Mouse (Mus musculus) MEL (cell line): ENCODE results near the gene Plekhb2. TPM values are rescaled to one million over a fixed set of nuclear protein-coding genes. Genes with fewer than 3 reads are reported as not detected.
A peak's percentile ranks its signal among the peaks of the same experiment; 100 is the strongest.

ENCODE experiments used
- DNase-seq: peaks from one replicate; pipeline ENCODE4 v3.0.0; 2011; ENCODE audit warnings: low read depth, low spot score
- H3K27ac ChIP-seq: 2 replicates; pipeline ENCODE4 v1.5.1; 2012; ENCODE audit warnings: low read depth, mild to moderate bottlenecking, control low read depth, low read length, moderate library complexity; ENCODE audit not compliant: control insufficient read depth
- H3K27me3 ChIP-seq, 2 experiments: fragments of 150-350 bp in 1 of 2; sonication (generic) in 1 of 2; 2 replicates each; pipeline ENCODE4 v1.6.1; 2012; ENCODE audit warnings: low read length in 2 of 2, mild to moderate bottlenecking in 2 of 2, improper control_type of control experiment in 1 of 2, moderate library complexity in 1 of 2; ENCODE audit not compliant: insufficient read depth in 2 of 2, control insufficient read depth in 1 of 2
- H3K36me3 ChIP-seq, 2 experiments: 2 replicates each; pipeline ENCODE4 v1.6.1; 2012 to 2014; ENCODE audit warnings: low read length in 2 of 2, improper control_type of control experiment in 1 of 2, inconsistent platforms in 1 of 2, mild to moderate bottlenecking in 1 of 2; ENCODE audit not compliant: insufficient read depth in 2 of 2, control insufficient read depth in 1 of 2
- H3K4me1 ChIP-seq, 2 experiments: fragments of 150-350 bp in 1 of 2; sonication (generic) in 1 of 2; 2 replicates each; pipeline ENCODE4 v1.6.1; 2012; ENCODE audit warnings: low read length in 2 of 2, improper control_type of control experiment in 1 of 2, mild to moderate bottlenecking in 1 of 2; ENCODE audit not compliant: insufficient read depth in 2 of 2, control insufficient read depth in 1 of 2
- H3K4me3 ChIP-seq, 2 experiments: fragments of 150-350 bp in 1 of 2; sonication (generic) in 1 of 2; 2 replicates each; pipeline ENCODE4 v1.5.1; 2012; ENCODE audit warnings: low read depth in 2 of 2, low read length in 2 of 2, mild to moderate bottlenecking in 2 of 2, moderate library complexity in 2 of 2, control low read depth in 1 of 2, improper control_type of control experiment in 1 of 2; ENCODE audit not compliant: control insufficient read depth in 1 of 2, insufficient read depth in 1 of 2
- H3K79me2 ChIP-seq: 2 replicates; pipeline ENCODE4 v1.6.1; 2012; ENCODE audit warnings: mild to moderate bottlenecking, low read length, moderate library complexity; ENCODE audit not compliant: control insufficient read depth, poor library complexity, insufficient read depth
- H3K9ac ChIP-seq: 2 replicates; pipeline ENCODE4 v1.6.1; 2012; ENCODE audit warnings: low read depth, mild to moderate bottlenecking, control low read depth, low read length, moderate library complexity; ENCODE audit not compliant: control insufficient read depth, poor library complexity, severe bottlenecking
- H3K9me3 ChIP-seq: fragments of 150-350 bp; sonication (generic); replicated peaks from 2 replicates; pipeline ENCODE4 v1.6.1; 2012; ENCODE audit warnings: mild to moderate bottlenecking, low read length, improper control_type of control experiment, moderate library complexity; ENCODE audit not compliant: insufficient read depth
- CHD1 ChIP-seq: IDR thresholded peaks from 2 replicates; pipeline ENCODE4 v1.6.1; 2012; ENCODE audit warnings: low read depth, mild to moderate bottlenecking, inconsistent platforms, low read length, improper control_type of control experiment
- E2F4 ChIP-seq: IDR thresholded peaks from 2 replicates; pipeline ENCODE4 v1.6.1; 2011; ENCODE audit warnings: low read depth, low read length, improper control_type of control experiment, borderline replicate concordance
- ELF1 ChIP-seq: IDR thresholded peaks from 2 replicates; pipeline ENCODE4 v1.6.1; 2014; ENCODE audit warnings: low read depth, mild to moderate bottlenecking, inconsistent platforms, low read length, improper control_type of control experiment, moderate library complexity
- ETS1 ChIP-seq: IDR thresholded peaks from 2 replicates; pipeline ENCODE4 v1.6.1; 2012; ENCODE audit warnings: low read depth, mild to moderate bottlenecking, inconsistent platforms, low read length, improper control_type of control experiment, moderate library complexity
- MAFK ChIP-seq: IDR thresholded peaks from 2 replicates; pipeline ENCODE4 v1.6.1; 2011; ENCODE audit warnings: low read depth, mild to moderate bottlenecking, low read length, improper control_type of control experiment, borderline replicate concordance
- MAX ChIP-seq: IDR thresholded peaks from 2 replicates; pipeline ENCODE4 v1.6.1; 2011; ENCODE audit warnings: low read length, improper control_type of control experiment
- MEF2A ChIP-seq: IDR thresholded peaks from 2 replicates; pipeline ENCODE4 v1.6.1; 2014; ENCODE audit warnings: low read depth, mild to moderate bottlenecking, inconsistent platforms, low read length, improper control_type of control experiment; ENCODE audit not compliant: poor library complexity, insufficient replicate concordance, severe bottlenecking; ENCODE audit errors: extremely low read depth
- MXI1 ChIP-seq: IDR thresholded peaks from 2 replicates; pipeline ENCODE4 v1.6.1; 2011; ENCODE audit warnings: mild to moderate bottlenecking, low read depth, low read length, improper control_type of control experiment
- MYC ChIP-seq: IDR thresholded peaks from 2 replicates; pipeline ENCODE4 v1.6.1; 2011; ENCODE audit warnings: low read depth, mild to moderate bottlenecking, low read length, improper control_type of control experiment, moderate library complexity
- NRF1 ChIP-seq: IDR thresholded peaks from 2 replicates; pipeline ENCODE4 v1.6.1; 2014; ENCODE audit warnings: low read depth, mild to moderate bottlenecking, inconsistent platforms, low read length, improper control_type of control experiment, moderate library complexity; ENCODE audit not compliant: poor library complexity, insufficient read depth, severe bottlenecking
- POLR2A ChIP-seq, 2 experiments: IDR thresholded peaks; 2 replicates each; pipeline ENCODE4 v1.6.1; 2011 to 2012; ENCODE audit warnings: low read length in 2 of 2, mild to moderate bottlenecking in 2 of 2, control low read depth in 1 of 2, improper control_type of control experiment in 1 of 2, low read depth in 1 of 2, moderate library complexity in 1 of 2; ENCODE audit not compliant: control insufficient read depth in 1 of 2, insufficient read depth in 1 of 2, poor library complexity in 1 of 2
- POLR2AphosphoS2 ChIP-seq: IDR thresholded peaks from 2 replicates; pipeline ENCODE4 v1.6.1; 2011; ENCODE audit warnings: low read length, improper control_type of control experiment
- RCOR1 ChIP-seq: IDR thresholded peaks from 2 replicates; pipeline ENCODE4 v1.6.1; 2012; ENCODE audit warnings: low read depth, mild to moderate bottlenecking, inconsistent platforms, low read length, improper control_type of control experiment
- SIN3A ChIP-seq: IDR thresholded peaks from 2 replicates; pipeline ENCODE4 v1.6.1; 2012; ENCODE audit warnings: low read length, improper control_type of control experiment, inconsistent platforms
- SMC3 ChIP-seq: IDR thresholded peaks from 2 replicates; pipeline ENCODE4 v1.6.1; 2011; ENCODE audit warnings: low read depth, low read length, improper control_type of control experiment
- UBTF ChIP-seq: IDR thresholded peaks from 2 replicates; pipeline ENCODE4 v1.6.1; 2012; ENCODE audit warnings: low read depth, mild to moderate bottlenecking, inconsistent platforms, low read length, improper control_type of control experiment, moderate library complexity, borderline replicate concordance; ENCODE audit not compliant: insufficient read depth
- USF1 ChIP-seq: IDR thresholded peaks from 2 replicates; pipeline ENCODE4 v1.6.1; 2014; ENCODE audit warnings: low read depth, mild to moderate bottlenecking, inconsistent platforms, low read length, improper control_type of control experiment, moderate library complexity
- USF2 ChIP-seq, 2 experiments: IDR thresholded peaks; 2 replicates each; pipeline ENCODE4 v1.6.1; 2011 to 2012; ENCODE audit warnings: improper control_type of control experiment in 2 of 2, low read length in 2 of 2, borderline replicate concordance in 1 of 2, inconsistent platforms in 1 of 2, low read depth in 1 of 2, mild to moderate bottlenecking in 1 of 2; ENCODE audit not compliant: insufficient read depth in 1 of 2
- ZKSCAN1 ChIP-seq: IDR thresholded peaks from 2 replicates; pipeline ENCODE4 v1.6.1; 2012; ENCODE audit warnings: low read depth, mild to moderate bottlenecking, inconsistent platforms, low read length, improper control_type of control experiment, moderate library complexity
- ZMIZ1 ChIP-seq: IDR thresholded peaks from 2 replicates; pipeline ENCODE4 v1.6.1; 2012; ENCODE audit warnings: low read depth, mild to moderate bottlenecking, inconsistent platforms, low read length, improper control_type of control experiment, moderate library complexity
- polyA plus RNA-seq, 2 experiments: library from polyadenylated mRNA; stranded (reverse) in 1 of 2; unstranded in 1 of 2; fragments of >175 nt in 1 of 2; fragments of >200 nt in 1 of 2; gene quantifications; 2 replicates each; pipeline versions ENCODE4 v1.2.1 to v1.2.4; 2012; ENCODE audit warnings: low replicate concordance in 2 of 2, low read depth in 1 of 2; ENCODE audit not compliant: insufficient read length in 2 of 2, insufficient read depth in 1 of 2, missing spikeins in 1 of 2
- total RNA-seq: library from RNA; depleted of rRNA; stranded (reverse); fragments of 300-350 nt; gene quantifications from 2 replicates; pipeline ENCODE4 v1.2.3, GENCODE M21; 2012

The Plekhb2 gene
- total and polyA plus RNA-seq, 3 experiments = 16.8 to 22.2 TPM; not detected in 1

DNA sequence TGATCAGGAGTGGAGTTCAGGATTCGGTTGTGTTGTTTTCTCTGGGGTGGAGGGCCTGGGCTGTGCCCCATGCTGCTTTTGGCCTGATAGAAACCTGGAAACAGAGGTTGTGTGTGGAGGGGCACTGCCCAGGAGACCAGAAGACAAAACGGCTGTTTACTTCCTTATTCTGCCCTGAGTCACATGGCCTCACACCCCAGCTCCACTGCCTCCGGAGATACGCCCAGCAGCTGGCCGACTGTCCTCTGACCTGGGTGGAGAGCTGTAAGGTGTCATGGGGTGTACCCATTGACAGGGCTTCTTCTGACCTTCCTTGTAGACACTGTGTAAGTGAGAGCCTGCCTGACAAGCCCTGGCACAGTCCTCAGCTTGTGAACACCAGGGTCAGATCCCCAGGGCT lies 8.9 kb downstream of the Plekhb2 start:
- Histone ChIP-seq H3K36me3 (peaks cover 0 to 5% of the 10 kb centered on the region in 2 experiments; a peak in 2 of 4 replicates), H3K4me3 (no peak overlapping the region), H3K4me1 (peaks cover 0 to 8% of the 10 kb centered on the region in 2 experiments; a peak in 2 of 4 replicates), H3K27ac (no peak overlapping the region), H3K79me2 (0 out of 2 replicates have a peak, but pooled peaks cover 4% of the 10 kb centered on the region), H3K9ac (peak overlapping the region; percentile 24; the same call in 1 of the 2 replicates), H3K9me3 (no peaks in the 10 kb centered on the region), H3K27me3 (no peaks in the 10 kb centered on the region)
- TF ChIP-seq ZMIZ1 = no peak
- TF ChIP-seq NRF1 = no peak
- no peak for TF ChIP-seq MEF2A
- TF ChIP-seq CHD1 = no peak
- peak; percentile 59 for TF ChIP-seq MAX
- TF ChIP-seq MAFK = no peak
- TF ChIP-seq SMC3 = no peak
- TF ChIP-seq ELF1 = peak; percentile 36; the same call in 1 of the 2 replicates
- no peak for TF ChIP-seq POLR2A (IDR thresholded peaks at IDR 0.05; ENCODE audit: control insufficient read depth in 1 of 2, insufficient read depth in 1 of 2, low read depth in 1 of 2, low read length in 2 of 2, poor library complexity in 1 of 2)
- TF ChIP-seq ZKSCAN1 = no peak
- no peak for TF ChIP-seq ETS1
- TF ChIP-seq POLR2AphosphoS2 = no peak
- TF ChIP-seq USF2 (IDR thresholded peaks at IDR 0.05; ENCODE audit: borderline replicate concordance in 1 of 2, insufficient read depth in 1 of 2, low read depth in 1 of 2, low read length in 2 of 2) = 0 out of 4 replicates have a peak, but pooled peaks of 1 of the 2 experiments have one; percentile 26
- peak; percentile 81 for TF ChIP-seq USF1
- no peak for TF ChIP-seq MYC
- DNase-seq = peak; percentile 27

- Histone ChIP-seq H3K27ac (no peak overlapping the region), H3K9ac (no peak overlapping the region), H3K27me3 (no peaks in the 10 kb centered on the region), H3K9me3 (no peaks in the 10 kb centered on the region), H3K4me1 (peaks cover 0 to 8% of the 10 kb centered on the region in 2 experiments; a peak in 2 of 4 replicates), H3K36me3 (peaks cover 0 to 5% of the 10 kb centered on the region in 2 experiments; a peak in 2 of 4 replicates), H3K4me3 (no peak overlapping the region), H3K79me2 (no peaks in the 10 kb centered on the region)
- DNase-seq = no peak
- TF ChIP-seq E2F4 = no peak
- TF ChIP-seq RCOR1 = no peak
- TF ChIP-seq UBTF = no peak
- TF ChIP-seq ZMIZ1 = no peak
- no peak for TF ChIP-seq ZKSCAN1
- no peak for TF ChIP-seq MEF2A
- TF ChIP-seq SIN3A = no peak
- no peak for TF ChIP-seq MXI1
Measured at GRCm38 (mm10) chr1:34859761-34860160, 10.0 kb downstream of the Plekhb2 start.
